ENCODE assay signal across 9 mouse cellular contexts in the genomic region with DNA sequence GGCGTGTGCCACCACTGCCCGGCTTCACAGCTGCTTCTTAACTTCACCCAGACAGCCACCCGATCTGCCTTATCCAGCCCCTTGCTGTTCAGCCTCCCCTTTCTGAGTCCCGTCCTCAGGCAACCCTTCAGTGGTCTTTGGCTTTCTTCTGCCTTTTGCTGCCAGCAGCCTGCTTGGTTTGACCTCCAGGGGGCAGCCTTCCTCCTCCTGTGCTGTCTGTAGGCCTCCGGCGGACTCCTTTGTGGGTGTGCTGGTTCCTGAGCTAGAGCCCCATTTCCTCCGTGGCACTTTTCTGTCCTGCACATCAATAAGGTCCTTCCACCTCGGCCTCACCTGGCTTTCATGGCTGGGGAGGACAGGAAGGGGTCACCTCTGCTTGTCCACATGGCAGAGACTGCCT. TPM values are rescaled to one million over a fixed set of nuclear protein-coding genes. Genes with fewer than 3 reads are reported as not detected.
DNase-seq lines count a peak whose midpoint lies in the region; ATAC-seq and TF ChIP-seq lines count a peak whose summit lies in the region.
"Had no signal": no experiment of that assay in that cellular context is flagged by ENCODE, and none has a peak within 500 bp of the region (broad histone marks: within the 10 kb centered on the region; RNA-seq: fewer than 3 reads in every experiment).

No protein-coding gene starts in this region.

- ATAC-seq in forebrain, embryonic 11.5 days (replicated peaks; ENCODE audit: low FRiP score): no peak
- no peak for ATAC-seq in forebrain, embryonic 14.5 days
- peak; percentile 33; the same call in 1 of the 2 replicates for ATAC-seq in midbrain, embryonic 11.5 days (ENCODE audit: low FRiP score)
- ATAC-seq in midbrain, embryonic 13.5 days: no peak

- no peak overlapping the region for H3K27ac ChIP-seq in forebrain, embryonic 11.5 days (ENCODE audit: low read depth, low read length)
- H3K27ac ChIP-seq in forebrain, embryonic 14.5 days (ENCODE audit: low read depth, low read length): no peak overlapping the region
- H3K27ac ChIP-seq in midbrain, embryonic 11.5 days (ENCODE audit: low read depth, low read length): no peak overlapping the region
- H3K27ac ChIP-seq in midbrain, embryonic 13.5 days: no peak overlapping the region
- no peak overlapping the region for H3K27ac ChIP-seq in small intestine, adult 2 months (ENCODE audit: insufficient read depth, low read depth, low read length)
- H3K27ac ChIP-seq: embryonic facial prominence, embryonic 13.5 days had no signal

- H3K9ac ChIP-seq in forebrain, embryonic 11.5 days (ENCODE audit: low read length): no peak overlapping the region
- no peak overlapping the region for H3K9ac ChIP-seq in forebrain, embryonic 14.5 days (ENCODE audit: low read length)
- H3K9ac ChIP-seq in midbrain, embryonic 11.5 days (ENCODE audit: low read length): no peak overlapping the region
- no peak overlapping the region for H3K9ac ChIP-seq in midbrain, embryonic 13.5 days (replicated peaks)
- H3K9ac ChIP-seq: embryonic facial prominence, embryonic 13.5 days had no signal

- no peak for TF ChIP-seq POLR2A in small intestine, adult 2 months (IDR thresholded peaks at IDR 0.05; ENCODE audit: low read depth, low read length)

- peak; percentile 29; the same call in 1 of the 2 replicates for TF ChIP-seq CTCF in small intestine, adult 2 months (IDR thresholded peaks at IDR 0.05; ENCODE audit: extremely low read depth, insufficient read length, insufficient replicate concordance, low read depth, low read length)

- no peaks in the 10 kb centered on the region for H3K27me3 ChIP-seq in forebrain, embryonic 11.5 days (ENCODE audit: control insufficient read depth, insufficient read depth, low read length)
- H3K27me3 ChIP-seq in forebrain, embryonic 14.5 days (replicated peaks; ENCODE audit: control insufficient read depth, insufficient read depth, low read length): no peaks in the 10 kb centered on the region
- no peaks in the 10 kb centered on the region for H3K27me3 ChIP-seq in midbrain, embryonic 11.5 days (ENCODE audit: control insufficient read depth, insufficient read depth, low read length)
- H3K27me3 ChIP-seq in midbrain, embryonic 13.5 days: no peaks in the 10 kb centered on the region
- no peaks in the 10 kb centered on the region for H3K27me3 ChIP-seq in small intestine, adult 2 months (ENCODE audit: control insufficient read depth, insufficient read depth, low read length)
- H3K27me3 ChIP-seq: embryonic facial prominence, embryonic 13.5 days had no signal

- no peak overlapping the region for H3K4me3 ChIP-seq in forebrain, embryonic 11.5 days (ENCODE audit: low read depth, low read length)
- H3K4me3 ChIP-seq in forebrain, embryonic 14.5 days (ENCODE audit: low read depth, low read length): no peak overlapping the region
- H3K4me3 ChIP-seq in midbrain, embryonic 11.5 days (ENCODE audit: low read depth, low read length): no peak overlapping the region
- H3K4me3 ChIP-seq in midbrain, embryonic 13.5 days (replicated peaks): no peak overlapping the region
- H3K4me3 ChIP-seq in small intestine, adult 2 months (ENCODE audit: low read depth, low read length): no peak overlapping the region
- H3K4me3 ChIP-seq: embryonic facial prominence, embryonic 13.5 days had no signal

- H3K4me1 ChIP-seq in forebrain, embryonic 11.5 days (replicated peaks; ENCODE audit: control insufficient read depth, insufficient read depth, low read length): no peaks in the 10 kb centered on the region; the same call in 1 of the 2 replicates
- peaks cover 5% of the 10 kb centered on the region; the same call in 1 of the 2 replicates for H3K4me1 ChIP-seq in forebrain, embryonic 14.5 days (ENCODE audit: control insufficient read depth, insufficient read depth, low read length)
- H3K4me1 ChIP-seq in midbrain, embryonic 11.5 days (ENCODE audit: control insufficient read depth, insufficient read depth, low read length): peaks cover 4% of the 10 kb centered on the region; the same call in 1 of the 2 replicates
- peaks cover 21% of the 10 kb centered on the region for H3K4me1 ChIP-seq in midbrain, embryonic 13.5 days (replicated peaks)
- H3K4me1 ChIP-seq in small intestine, adult 2 months (ENCODE audit: control insufficient read depth, insufficient read depth, insufficient read length, low read length): no peaks in the 10 kb centered on the region
- H3K4me1 ChIP-seq: embryonic facial prominence, embryonic 13.5 days had no signal

- no peaks in the 10 kb centered on the region for H3K36me3 ChIP-seq in forebrain, embryonic 11.5 days (ENCODE audit: control insufficient read depth, insufficient read depth, low read length)
- H3K36me3 ChIP-seq in forebrain, embryonic 14.5 days (ENCODE audit: control insufficient read depth, insufficient read depth, low read length): no peaks in the 10 kb centered on the region
- no peaks in the 10 kb centered on the region for H3K36me3 ChIP-seq in midbrain, embryonic 11.5 days (ENCODE audit: control insufficient read depth, insufficient read depth, low read length)
- no peaks in the 10 kb centered on the region for H3K36me3 ChIP-seq in midbrain, embryonic 13.5 days
- no peaks in the 10 kb centered on the region for H3K36me3 ChIP-seq in small intestine, adult 2 months (ENCODE audit: control insufficient read depth, insufficient read depth, low read length)
- H3K36me3 ChIP-seq: embryonic facial prominence, embryonic 13.5 days had no signal

- 53% methylated on average over 8 of the region's 8 CpGs for WGBS in forebrain, embryonic 11.5 days
- WGBS in forebrain, embryonic 14.5 days: 58% methylated on average over 8 of the region's 8 CpGs
- WGBS in midbrain, embryonic 11.5 days: 53% methylated on average over 8 of the region's 8 CpGs
- WGBS in midbrain, embryonic 13.5 days: 51% methylated on average over 8 of the region's 8 CpGs
- WGBS in small intestine, adult 2 months: 66% methylated on average over 8 of the region's 8 CpGs

- no peaks in the 10 kb centered on the region for H3K9me3 ChIP-seq in forebrain, embryonic 11.5 days (ENCODE audit: control insufficient read depth, low read length)
- H3K9me3 ChIP-seq in forebrain, embryonic 14.5 days (replicated peaks; ENCODE audit: control insufficient read depth, low read length): no peaks in the 10 kb centered on the region
- H3K9me3 ChIP-seq in midbrain, embryonic 11.5 days (ENCODE audit: control insufficient read depth, low read length): no peaks in the 10 kb centered on the region
- H3K9me3 ChIP-seq in midbrain, embryonic 13.5 days: no peaks in the 10 kb centered on the region
- H3K9me3 ChIP-seq: embryonic facial prominence, embryonic 13.5 days had no signal

- H3K4me2 ChIP-seq in forebrain, embryonic 11.5 days (ENCODE audit: low read depth, low read length, severe bottlenecking): no peak overlapping the region
- H3K4me2 ChIP-seq in forebrain, embryonic 14.5 days (ENCODE audit: low read length): no peak overlapping the region
- H3K4me2 ChIP-seq in midbrain, embryonic 11.5 days: no peak overlapping the region
- no peak overlapping the region for H3K4me2 ChIP-seq in midbrain, embryonic 13.5 days (replicated peaks)
- H3K4me2 ChIP-seq: embryonic facial prominence, embryonic 13.5 days had no signal

- peak; percentile 65 for DNase-seq in forebrain, embryonic 11.5 days (ENCODE audit: low spot score)
- DNase-seq in forebrain, embryonic 14.5 days (ENCODE audit: low spot score): no peak
- DNase-seq in midbrain, embryonic 11.5 days (ENCODE audit: low spot score, missing footprints): no peak
- DNase-seq in embryo, embryonic 11 days: peak; percentile 36
- no peak for DNase-seq in left cerebral cortex, adult 8-10 months (ENCODE audit: low spot score in 2 of 2)
- no peak for DNase-seq in heart, adult 18-20 months

RNA-seq across cellular contexts. Expression of a gene that starts 20.7 kb away (rescaled TPM):
- 0.05 and 0.13 TPM in 2 replicates for polyA plus RNA-seq in forebrain, embryonic 11.5 days (2014; fragmentation: Nextera tagmentation; extraction: Ambion mirVana)
- 0.23 and 0.24 TPM in 2 replicates for polyA plus RNA-seq in forebrain, embryonic 14.5 days (2014; fragmentation: Nextera tagmentation; extraction: Ambion mirVana)
- not detected in 2 replicates for polyA plus RNA-seq in midbrain, embryonic 11.5 days (2014; fragmentation: Nextera tagmentation; extraction: Ambion mirVana)
- 0.27 and 0.49 TPM in 2 replicates for polyA plus RNA-seq in midbrain, embryonic 13.5 days (2015; fragmentation: Nextera tagmentation; extraction: Ambion mirVana)
- 0.16 and 0.22 TPM in 2 replicates for polyA plus RNA-seq in small intestine, adult 2 months (2012; rRNA removed)
- total RNA-seq in left cerebral cortex, adult 8-10 months (2022): 1 to 10 TPM; 2.7 to 5.0 (median 3.4) TPM
- 1 to 10 TPM; 4.7 to 5.4 TPM for total RNA-seq in heart, adult 18-20 months (2021)

RNA-seq across cellular contexts. Expression of a gene that starts 58.9 kb away (rescaled TPM):
- polyA plus RNA-seq in forebrain, embryonic 11.5 days (2014; fragmentation: Nextera tagmentation; extraction: Ambion mirVana): not detected in 2 replicates
- not detected in 2 replicates for polyA plus RNA-seq in forebrain, embryonic 14.5 days (2014; fragmentation: Nextera tagmentation; extraction: Ambion mirVana)
- polyA plus RNA-seq in midbrain, embryonic 11.5 days (2014; fragmentation: Nextera tagmentation; extraction: Ambion mirVana): not detected in 2 replicates
- polyA plus RNA-seq in midbrain, embryonic 13.5 days (2015; fragmentation: Nextera tagmentation; extraction: Ambion mirVana): not detected in 2 replicates
- not detected in 2 replicates for polyA plus RNA-seq in small intestine, adult 2 months (2012; rRNA removed)
- total RNA-seq in left cerebral cortex, adult 8-10 months (2022): under 1 TPM; 0.26 to 0.51 (median 0.33) TPM
- under 1 TPM; 0.41 to 0.74 TPM for total RNA-seq in heart, adult 18-20 months (2021)
- polyA plus RNA-seq: embryonic facial prominence, embryonic 13.5 days had no signal

Comparison
In these comparisons a context has a peak if more than half of its experiments do, and no peak if none do; other contexts are left out.
1. DNase-seq: peak in forebrain, embryonic 11.5 days (single experiment) and embryo, embryonic 11 days (single experiment); none in forebrain, embryonic 14.5 days (single experiment), midbrain, embryonic 11.5 days (single experiment), left cerebral cortex, adult 8-10 months (0 of 2) and heart, adult 18-20 months (0 of 2).